In genomic region chr12:112847880-112848279, GRCm38 (mm10) we compare ENCODE assay signal across 21 mouse cellular contexts. TPM values are rescaled to one million over a fixed set of nuclear protein-coding genes. Genes with fewer than 3 reads are reported as not detected.
"Had no signal": no experiment of that assay in that cellular context is flagged by ENCODE, and none has a peak within 500 bp of the region (broad histone marks: within the 10 kb centered on the region; RNA-seq: fewer than 3 reads in every experiment).

No protein-coding gene starts in this region.

- H3K27ac ChIP-seq: liver, embryonic 13.5 days; liver, embryonic 15.5 days; lung, embryonic 15.5 days; macrophage; midbrain, embryonic 13.5 days; neural tube, embryonic 12.5 days had no signal

- H3K4me1 ChIP-seq: liver, embryonic 13.5 days; liver, embryonic 15.5 days; lung, embryonic 15.5 days; midbrain, embryonic 13.5 days; neural tube, embryonic 12.5 days had no signal

- H3K9me3 ChIP-seq: liver, embryonic 13.5 days; liver, embryonic 15.5 days; lung, embryonic 15.5 days; midbrain, embryonic 13.5 days; neural tube, embryonic 12.5 days had no signal

- H3K9ac ChIP-seq: liver, embryonic 13.5 days; liver, embryonic 15.5 days; liver, postnatal 0 days; lung, embryonic 15.5 days; midbrain, embryonic 13.5 days; neural tube, embryonic 12.5 days had no signal

- H3K27me3 ChIP-seq: liver, embryonic 13.5 days; liver, embryonic 15.5 days; lung, embryonic 15.5 days; midbrain, embryonic 13.5 days; neural tube, embryonic 12.5 days had no signal

- H3K4me3 ChIP-seq: liver, embryonic 13.5 days; liver, embryonic 15.5 days; lung, embryonic 15.5 days; megakaryocyte, embryonic 14.5 days; midbrain, embryonic 13.5 days; neural tube, embryonic 12.5 days had no signal

- H3K36me3 ChIP-seq: liver, embryonic 13.5 days; liver, embryonic 15.5 days; lung, embryonic 15.5 days; midbrain, embryonic 13.5 days; neural tube, embryonic 12.5 days had no signal

- ATAC-seq: liver, postnatal 0 days; lung, postnatal 0 days; midbrain, embryonic 13.5 days; midbrain, embryonic 16.5 days had no signal

- H3K4me2 ChIP-seq: liver, embryonic 13.5 days; liver, embryonic 15.5 days; lung, embryonic 15.5 days; midbrain, embryonic 11.5 days; midbrain, embryonic 13.5 days; neural tube, embryonic 12.5 days had no signal

- DNase-seq: liver, embryonic 13.5 days; liver, postnatal 0 days; lung, adult 2 months; lung, postnatal 14 days; lung, postnatal 36 days; right cerebral cortex, postnatal 14 days; spleen, adult 18-20 months; thymus, adult 18-20 months; thymus, postnatal 14 days; thymus, postnatal 36 days had no signal

RNA-seq across cellular contexts. Expression of gene Gpr132, which starts 20.1 kb away (rescaled TPM):
- polyA plus RNA-seq: midbrain, embryonic 11.5 days; midbrain, embryonic 13.5 days; midbrain, embryonic 16.5 days; neural tube, embryonic 12.5 days; neural tube, embryonic 14.5 days had no signal

RNA-seq across cellular contexts. Expression of gene Ahnak2, which starts 45.4 kb away (rescaled TPM):
- total RNA-seq: neutrophil, adult 5-6 weeks had no signal
